ENCODE assay signal across 8 mouse cellular contexts in genomic region chr11:101300881-101301280, GRCm38 (mm10). TPM values are rescaled to one million over a fixed set of nuclear protein-coding genes. Genes with fewer than 3 reads are reported as not detected.
DNase-seq lines count a peak whose midpoint lies in the region; ATAC-seq and TF ChIP-seq lines count a peak whose summit lies in the region.

No protein-coding gene starts in this region.

- H3K4me3 ChIP-seq in lung, adult 2 months (replicated peaks; ENCODE audit: extremely low read depth, low read depth, low read length): peak overlapping the region; percentile 25
- peak overlapping the region; percentile 90 for H3K4me3 ChIP-seq in embryonic facial prominence, embryonic 10.5 days
- H3K4me3 ChIP-seq in intestine, embryonic 16.5 days (ENCODE audit: low read length): peak overlapping the region; percentile 90
- peak overlapping the region; percentile 58 for H3K4me3 ChIP-seq in neural tube, embryonic 14.5 days (ENCODE audit: low read depth, low read length)

- H3K36me3 ChIP-seq in embryonic facial prominence, embryonic 10.5 days (replicated peaks): peaks cover 42% of the 10 kb centered on the region
- 0 out of 2 replicates have a peak, but pooled peaks cover 3% of the 10 kb centered on the region for H3K36me3 ChIP-seq in intestine, embryonic 16.5 days (ENCODE audit: control insufficient read depth, insufficient read depth, low read length)
- H3K36me3 ChIP-seq in neural tube, embryonic 14.5 days (ENCODE audit: control insufficient read depth, insufficient read depth, low read length): peaks cover 3% of the 10 kb centered on the region

- H3K9ac ChIP-seq in intestine, embryonic 16.5 days (ENCODE audit: low read depth, low read length): peak overlapping the region; percentile 87
- peak overlapping the region; percentile 75; the same call in 1 of the 2 replicates for H3K9ac ChIP-seq in neural tube, embryonic 14.5 days (replicated peaks; ENCODE audit: low read depth, low read length)

- peak overlapping the region; percentile 85 for H3K4me2 ChIP-seq in intestine, embryonic 16.5 days (ENCODE audit: low read depth, low read length)
- peak overlapping the region; percentile 99 for H3K4me2 ChIP-seq in neural tube, embryonic 14.5 days (ENCODE audit: low read depth, low read length)

- no peaks in the 10 kb centered on the region for H3K27me3 ChIP-seq in embryonic facial prominence, embryonic 10.5 days (replicated peaks; ENCODE audit: low read depth, poor library complexity, severe bottlenecking)
- H3K27me3 ChIP-seq in intestine, embryonic 16.5 days (replicated peaks; ENCODE audit: control insufficient read depth, insufficient read depth, low read length): no peaks in the 10 kb centered on the region
- H3K27me3 ChIP-seq in neural tube, embryonic 14.5 days (ENCODE audit: control insufficient read depth, insufficient read depth, low read length): no peaks in the 10 kb centered on the region

- H3K27ac ChIP-seq in embryonic facial prominence, embryonic 10.5 days (replicated peaks): no peak overlapping the region
- H3K27ac ChIP-seq in intestine, embryonic 16.5 days (ENCODE audit: low read length): no peak overlapping the region
- H3K27ac ChIP-seq in neural tube, embryonic 14.5 days (ENCODE audit: low read depth, low read length): no peak overlapping the region

- H3K9me3 ChIP-seq in embryonic facial prominence, embryonic 10.5 days: no peaks in the 10 kb centered on the region
- H3K9me3 ChIP-seq in intestine, embryonic 16.5 days (ENCODE audit: control insufficient read depth, low read length): no peaks in the 10 kb centered on the region
- H3K9me3 ChIP-seq in neural tube, embryonic 14.5 days (ENCODE audit: control insufficient read depth, low read length): no peaks in the 10 kb centered on the region

- TF ChIP-seq POLR2A in lung, adult 2 months (IDR thresholded peaks at IDR 0.05; ENCODE audit: borderline replicate concordance, extremely low read depth, low read depth, low read length): no peak

- WGBS in lung, adult 2 months: 62% methylated on average over 7 of the region's 7 CpGs
- 71% methylated on average over 7 of the region's 7 CpGs for WGBS in embryonic facial prominence, embryonic 10.5 days
- 63% methylated on average over 7 of the region's 7 CpGs for WGBS in intestine, embryonic 16.5 days
- WGBS in neural tube, embryonic 14.5 days: 69% methylated on average over 7 of the region's 7 CpGs

- DNase-seq in lung, adult 2 months: no peak
- no peak for DNase-seq in lung, postnatal 14 days
- no peak for DNase-seq in embryonic facial prominence, embryonic 10.5 days (ENCODE audit: low spot score)
- DNase-seq in thymus, adult 18-20 months: no peak
- DNase-seq in layer of hippocampus, postnatal 36 days: no peak

- no peak for ATAC-seq in intestine, embryonic 16.5 days
- ATAC-seq in neural tube, embryonic 14.5 days (ENCODE audit: low read depth): no peak
- no peak for ATAC-seq in activated CD4-positive, CD25-positive, alpha-beta regulatory T cell, adult 4 months

- H3K4me1 ChIP-seq in lung, adult 2 months (ENCODE audit: control insufficient read depth, insufficient read depth, low read length): peaks cover 5% of the 10 kb centered on the region
- H3K4me1 ChIP-seq in embryonic facial prominence, embryonic 10.5 days: peaks cover 17% of the 10 kb centered on the region
- peaks cover 13% of the 10 kb centered on the region; the same call in 1 of the 2 replicates for H3K4me1 ChIP-seq in intestine, embryonic 16.5 days (ENCODE audit: control insufficient read depth, insufficient read depth, low read length)
- peaks cover 12% of the 10 kb centered on the region for H3K4me1 ChIP-seq in neural tube, embryonic 14.5 days (ENCODE audit: control insufficient read depth, insufficient read depth, low read length)

- TF ChIP-seq CTCF in lung, adult 2 months (IDR thresholded peaks at IDR 0.05; ENCODE audit: insufficient read depth, low read length): no peak

RNA-seq across cellular contexts. Expression of gene Becn1, which starts 1.2 kb away (rescaled TPM):
- polyA plus RNA-seq in lung, adult 2 months (2012; rRNA removed): 70.3 and 97.9 TPM in 2 replicates
- 141 and 154 TPM in 2 replicates for polyA plus RNA-seq in embryonic facial prominence, embryonic 10.5 days (2016; fragmentation: Nextera tagmentation; extraction: Ambion mirVana)
- 136 and 145 TPM in 2 replicates for polyA plus RNA-seq in intestine, embryonic 16.5 days (2015; fragmentation: Nextera tagmentation; extraction: Ambion mirVana)
- polyA plus RNA-seq in neural tube, embryonic 14.5 days (2014; fragmentation: Nextera tagmentation; extraction: Ambion mirVana): 178 and 182 TPM in 2 replicates
- 100 to 1,000 TPM; 217 to 238 TPM for total RNA-seq in layer of hippocampus, postnatal 36 days (2021)
- polyA plus RNA-seq in activated CD4-positive, CD25-positive, alpha-beta regulatory T cell, adult 4 months (2017; shearing (Covaris generic)): 10 to 100 TPM; 79.0 to 81.0 TPM

RNA-seq across cellular contexts. Expression of gene Psme3, which starts 15.1 kb away (rescaled TPM):
- polyA plus RNA-seq in lung, adult 2 months (2012; rRNA removed): 30.6 and 40.4 TPM in 2 replicates
- polyA plus RNA-seq in embryonic facial prominence, embryonic 10.5 days (2016; fragmentation: Nextera tagmentation; extraction: Ambion mirVana): 189 and 203 TPM in 2 replicates
- 119 and 125 TPM in 2 replicates for polyA plus RNA-seq in intestine, embryonic 16.5 days (2015; fragmentation: Nextera tagmentation; extraction: Ambion mirVana)
- polyA plus RNA-seq in neural tube, embryonic 14.5 days (2014; fragmentation: Nextera tagmentation; extraction: Ambion mirVana): 73.3 and 88.3 TPM in 2 replicates
- 100 to 1,000 TPM; 121 to 122 TPM for total RNA-seq in layer of hippocampus, postnatal 36 days (2021)
- 10 to 100 TPM; 37.1 to 53.3 TPM for polyA plus RNA-seq in activated CD4-positive, CD25-positive, alpha-beta regulatory T cell, adult 4 months (2017; shearing (Covaris generic))

RNA-seq across cellular contexts. Expression of gene Coa3, which starts 22.0 kb away (rescaled TPM):
- 194 and 283 TPM in 2 replicates for polyA plus RNA-seq in lung, adult 2 months (2012; rRNA removed)
- polyA plus RNA-seq in embryonic facial prominence, embryonic 10.5 days (2016; fragmentation: Nextera tagmentation; extraction: Ambion mirVana): 200 and 203 TPM in 2 replicates
- 258 and 278 TPM in 2 replicates for polyA plus RNA-seq in intestine, embryonic 16.5 days (2015; fragmentation: Nextera tagmentation; extraction: Ambion mirVana)
- 242 and 258 TPM in 2 replicates for polyA plus RNA-seq in neural tube, embryonic 14.5 days (2014; fragmentation: Nextera tagmentation; extraction: Ambion mirVana)
- 100 to 1,000 TPM in 1 of 2 experiments, 10 to 100 TPM in 1; 96.7 to 113 TPM for total RNA-seq in layer of hippocampus, postnatal 36 days (2021)
- 100 to 1,000 TPM; 109 to 144 TPM for polyA plus RNA-seq in activated CD4-positive, CD25-positive, alpha-beta regulatory T cell, adult 4 months (2017; shearing (Covaris generic))

RNA-seq across cellular contexts. Expression of gene Cntd1, which starts 22.1 kb away (rescaled TPM):
- polyA plus RNA-seq in lung, adult 2 months (2012; rRNA removed): 0.22 and 0.59 TPM in 2 replicates
- polyA plus RNA-seq in embryonic facial prominence, embryonic 10.5 days (2016; fragmentation: Nextera tagmentation; extraction: Ambion mirVana): 1.3 and 1.4 TPM in 2 replicates
- 0.84 and 1.0 TPM in 2 replicates for polyA plus RNA-seq in intestine, embryonic 16.5 days (2015; fragmentation: Nextera tagmentation; extraction: Ambion mirVana)
- 0.75 and 0.86 TPM in 2 replicates for polyA plus RNA-seq in neural tube, embryonic 14.5 days (2014; fragmentation: Nextera tagmentation; extraction: Ambion mirVana)
- total RNA-seq in layer of hippocampus, postnatal 36 days (2021): under 1 TPM; 0.58 to 0.67 TPM
- 1 to 10 TPM in 1 of 2 experiments, not detected in 1; 1.0 TPM for polyA plus RNA-seq in activated CD4-positive, CD25-positive, alpha-beta regulatory T cell, adult 4 months (2017; shearing (Covaris generic))

RNA-seq across cellular contexts. Expression of gene Aoc2, which starts 24.0 kb away (rescaled TPM):
- polyA plus RNA-seq in lung, adult 2 months (2012; rRNA removed): 3.3 and 3.6 TPM in 2 replicates
- polyA plus RNA-seq in embryonic facial prominence, embryonic 10.5 days (2016; fragmentation: Nextera tagmentation; extraction: Ambion mirVana): 2.6 and 3.4 TPM in 2 replicates
- polyA plus RNA-seq in intestine, embryonic 16.5 days (2015; fragmentation: Nextera tagmentation; extraction: Ambion mirVana): 0.86 and 0.88 TPM in 2 replicates
- 1.7 and 2.0 TPM in 2 replicates for polyA plus RNA-seq in neural tube, embryonic 14.5 days (2014; fragmentation: Nextera tagmentation; extraction: Ambion mirVana)
- total RNA-seq in layer of hippocampus, postnatal 36 days (2021): 1 to 10 TPM; 8.4 to 9.7 TPM
- polyA plus RNA-seq in activated CD4-positive, CD25-positive, alpha-beta regulatory T cell, adult 4 months (2017; shearing (Covaris generic)): 1 to 10 TPM; 2.1 to 2.5 TPM

Comparison
In these comparisons a context has a peak if more than half of its experiments do, and no peak if none do; other contexts are left out.
1. H3K4me3 ChIP-seq: peak in every context shown above with its lines; median percentile 90 in embryonic facial prominence, embryonic 10.5 days; 90 in intestine, embryonic 16.5 days; 58 in neural tube, embryonic 14.5 days; 25 in lung, adult 2 months.